Mouse (Mus musculus) kidney, adult 2 months (tissue): ENCODE measurements around the gene Gpatch3.

ENCODE experiments used
- CTCF ChIP-seq: fragments of 200-500 bp; conservative IDR thresholded peaks from 2 replicates; pipeline ENCODE4 v1.5.1; 2011; ENCODE audit warnings: low read depth, mild to moderate bottlenecking, control low read depth, low read length, moderate library complexity, mixed read lengths; ENCODE audit not compliant: insufficient read depth, insufficient read length
- POLR2A ChIP-seq: fragments of 200-500 bp; IDR thresholded peaks from one replicate; pipeline ENCODE4 v1.6.1; 2011; ENCODE audit warnings: low read depth, low read length, control low read depth

- TF ChIP-seq CTCF (no peak), POLR2A (no peak)
Measured at GRCm38 (mm10) chr4:133567251-133567650, 7.3 kb upstream of the Gpatch3 start.
